Mouse (Mus musculus): Measurements from ENCODE around the gene Elmo2. TPM values are rescaled to one million over a fixed set of nuclear protein-coding genes. Genes with fewer than 3 reads are reported as not detected.

Elmo2 gene
- polyA plus RNA-seq, 1 experiment: 43.3 TPM

- Histone ChIP-seq H3K9ac (ENCODE audit: low read depth, poor library complexity, severe bottlenecking) (no peak overlapping the region), H3K27ac (ENCODE audit: insufficient read depth, low read length) (no peak overlapping the region), H3K4me1 (ENCODE audit: control insufficient read depth, insufficient read depth, low read length) (no peaks in the 10 kb centered on the region), H3K36me3 (ENCODE audit: control insufficient read depth, insufficient read depth, low read length, poor library complexity, severe bottlenecking) (no peaks in the 10 kb centered on the region; the same call in 1 of the 2 replicates), H3K9me3 (replicated peaks; ENCODE audit: control insufficient read depth, insufficient read depth, low read length, poor library complexity, severe bottlenecking) (no peaks in the 10 kb centered on the region), H3K27me3 (ENCODE audit: control insufficient read depth, insufficient read depth, low read length, poor library complexity, severe bottlenecking) (no peaks in the 10 kb centered on the region), H3K4me3 (ENCODE audit: low read depth, low read length) (no peak overlapping the region)
- TF ChIP-seq EP300 (IDR thresholded peaks at IDR 0.05; ENCODE audit: insufficient read depth, low read depth, low read length): no peak
- no peak for TF ChIP-seq POLR2A (IDR thresholded peaks at IDR 0.05; ENCODE audit: insufficient read depth, low read length)
- TF ChIP-seq CTCF (IDR thresholded peaks at IDR 0.05; ENCODE audit: low read depth, low read length): no peak
These were observed 18.5 kb downstream of the Elmo2 start for GRCm38 (mm10) chr2:165307801-165308200.

DNA sequence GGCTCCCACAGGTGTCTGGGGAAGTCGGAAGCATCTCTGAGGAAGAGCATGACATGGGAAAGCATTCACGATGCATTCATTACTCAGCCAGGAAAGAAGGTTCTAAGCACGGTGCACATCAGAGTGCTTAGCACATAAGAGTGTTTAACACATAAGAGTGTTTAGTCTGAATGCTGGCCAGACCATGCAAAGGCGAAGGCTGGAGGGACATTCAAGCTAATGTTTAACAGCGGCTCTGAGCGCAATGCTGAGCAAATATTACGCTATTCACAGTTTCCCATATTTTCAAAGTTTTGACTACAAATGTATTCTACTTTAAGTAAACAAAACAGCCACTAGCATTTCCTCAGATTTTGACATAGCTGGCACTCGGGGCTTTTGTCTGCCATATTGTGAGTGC lies 20.8 kb downstream of the Elmo2 start:
- Histone ChIP-seq H3K27me3 (ENCODE audit: control insufficient read depth, insufficient read depth, low read length, poor library complexity, severe bottlenecking) (no peaks in the 10 kb centered on the region), H3K27ac (ENCODE audit: insufficient read depth, low read length) (no peak overlapping the region), H3K36me3 (ENCODE audit: control insufficient read depth, insufficient read depth, low read length, poor library complexity, severe bottlenecking) (no peaks in the 10 kb centered on the region; the same call in 1 of the 2 replicates), H3K4me1 (ENCODE audit: control insufficient read depth, insufficient read depth, low read length) (no peaks in the 10 kb centered on the region), H3K9ac (ENCODE audit: low read depth, poor library complexity, severe bottlenecking) (no peak overlapping the region), H3K4me3 (ENCODE audit: low read depth, low read length) (no peak overlapping the region), H3K9me3 (replicated peaks; ENCODE audit: control insufficient read depth, insufficient read depth, low read length, poor library complexity, severe bottlenecking) (no peaks in the 10 kb centered on the region)
- no peak for TF ChIP-seq CTCF (IDR thresholded peaks at IDR 0.05; ENCODE audit: low read depth, low read length)
- no peak for TF ChIP-seq POLR2A (IDR thresholded peaks at IDR 0.05; ENCODE audit: insufficient read depth, low read length)
- TF ChIP-seq EP300 (IDR thresholded peaks at IDR 0.05; ENCODE audit: insufficient read depth, low read depth, low read length): no peak

DNA sequence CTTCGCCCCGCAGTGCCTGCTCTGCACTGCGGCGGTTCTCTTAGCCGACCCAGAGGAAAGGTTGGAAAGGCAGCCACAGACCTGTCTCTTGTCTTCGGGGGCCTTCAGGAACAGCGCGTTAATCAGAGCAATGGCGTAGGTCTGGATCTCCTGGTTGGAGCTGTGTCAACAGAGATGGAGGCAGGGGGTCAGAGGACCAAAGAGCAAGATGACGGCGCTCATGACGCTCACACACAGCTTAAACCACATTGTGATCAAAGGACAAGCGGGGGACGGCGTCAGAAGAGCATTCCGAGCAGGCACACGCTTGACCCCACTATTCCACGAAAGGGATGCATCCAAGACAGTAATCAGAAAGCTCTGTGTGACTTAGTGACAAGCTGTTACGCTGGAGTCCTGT lies 21.5 kb downstream of the Elmo2 start:
- no peaks in the 10 kb centered on the region for H3K27me3 ChIP-seq (ENCODE audit: control insufficient read depth, insufficient read depth, low read length, poor library complexity, severe bottlenecking)
- H3K9ac ChIP-seq (ENCODE audit: low read depth, poor library complexity, severe bottlenecking): no peak overlapping the region
- no peak for TF ChIP-seq EP300 (IDR thresholded peaks at IDR 0.05; ENCODE audit: insufficient read depth, low read depth, low read length)
- no peak for TF ChIP-seq POLR2A (IDR thresholded peaks at IDR 0.05; ENCODE audit: insufficient read depth, low read length)
- TF ChIP-seq CTCF (IDR thresholded peaks at IDR 0.05; ENCODE audit: low read depth, low read length): no peak
- H3K9me3 ChIP-seq (replicated peaks; ENCODE audit: control insufficient read depth, insufficient read depth, low read length, poor library complexity, severe bottlenecking): no peaks in the 10 kb centered on the region
- H3K4me3 ChIP-seq (ENCODE audit: low read depth, low read length): no peak overlapping the region
- no peaks in the 10 kb centered on the region for H3K4me1 ChIP-seq (ENCODE audit: control insufficient read depth, insufficient read depth, low read length)
- no peak overlapping the region for H3K27ac ChIP-seq (ENCODE audit: insufficient read depth, low read length)
- no peaks in the 10 kb centered on the region; the same call in 1 of the 2 replicates for H3K36me3 ChIP-seq (ENCODE audit: control insufficient read depth, insufficient read depth, low read length, poor library complexity, severe bottlenecking)

- H3K4me3 ChIP-seq (ENCODE audit: low read depth, low read length): no peak overlapping the region
- no peaks in the 10 kb centered on the region; the same call in 1 of the 2 replicates for H3K36me3 ChIP-seq (ENCODE audit: control insufficient read depth, insufficient read depth, low read length, poor library complexity, severe bottlenecking)
- no peaks in the 10 kb centered on the region for H3K9me3 ChIP-seq (replicated peaks; ENCODE audit: control insufficient read depth, insufficient read depth, low read length, poor library complexity, severe bottlenecking)
- TF ChIP-seq CTCF (IDR thresholded peaks at IDR 0.05; ENCODE audit: low read depth, low read length): no peak
- TF ChIP-seq POLR2A (IDR thresholded peaks at IDR 0.05; ENCODE audit: insufficient read depth, low read length): no peak
- TF ChIP-seq EP300 (IDR thresholded peaks at IDR 0.05; ENCODE audit: insufficient read depth, low read depth, low read length): no peak
- H3K27ac ChIP-seq (ENCODE audit: insufficient read depth, low read length): no peak overlapping the region
- H3K27me3 ChIP-seq (ENCODE audit: control insufficient read depth, insufficient read depth, low read length, poor library complexity, severe bottlenecking): no peaks in the 10 kb centered on the region
- no peaks in the 10 kb centered on the region for H3K4me1 ChIP-seq (ENCODE audit: control insufficient read depth, insufficient read depth, low read length)
- H3K9ac ChIP-seq (ENCODE audit: low read depth, poor library complexity, severe bottlenecking): no peak overlapping the region
These were observed 22.8 kb downstream of the Elmo2 start for GRCm38 (mm10) chr2:165303354-165304012.

DNA sequence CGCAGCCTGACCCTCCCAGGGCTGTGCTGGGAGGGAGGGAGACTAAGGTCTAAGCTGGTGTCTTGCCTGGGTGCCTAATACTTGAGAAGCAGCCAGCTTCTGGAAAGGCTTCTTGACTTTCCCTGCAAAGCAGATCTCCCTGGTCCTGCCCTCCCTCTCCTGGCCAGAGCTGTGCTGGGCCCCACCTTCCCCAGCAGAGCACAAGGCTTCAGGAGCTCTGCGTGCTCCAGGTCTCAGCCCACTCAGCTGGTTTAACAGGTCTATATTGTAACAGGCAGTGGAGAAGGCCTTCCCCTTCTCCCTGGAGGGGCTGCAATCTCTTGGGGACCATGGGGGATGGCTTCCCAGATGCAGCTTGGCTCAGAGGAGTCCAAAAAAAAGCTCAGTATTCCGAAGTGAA lies 24.9 kb downstream of the Elmo2 start:
- Histone ChIP-seq H3K9ac (ENCODE audit: low read depth, poor library complexity, severe bottlenecking) (no peak overlapping the region), H3K27me3 (ENCODE audit: control insufficient read depth, insufficient read depth, low read length, poor library complexity, severe bottlenecking) (no peaks in the 10 kb centered on the region), H3K9me3 (replicated peaks; ENCODE audit: control insufficient read depth, insufficient read depth, low read length, poor library complexity, severe bottlenecking) (no peaks in the 10 kb centered on the region), H3K36me3 (ENCODE audit: control insufficient read depth, insufficient read depth, low read length, poor library complexity, severe bottlenecking) (0 out of 2 replicates have a peak, but pooled peaks cover 3% of the 10 kb centered on the region), H3K27ac (ENCODE audit: insufficient read depth, low read length) (no peak overlapping the region), H3K4me1 (ENCODE audit: control insufficient read depth, insufficient read depth, low read length) (no peaks in the 10 kb centered on the region), H3K4me3 (ENCODE audit: low read depth, low read length) (no peak overlapping the region)
- TF ChIP-seq POLR2A (IDR thresholded peaks at IDR 0.05; ENCODE audit: insufficient read depth, low read length) (no peak), EP300 (IDR thresholded peaks at IDR 0.05; ENCODE audit: insufficient read depth, low read depth, low read length) (no peak), CTCF (IDR thresholded peaks at IDR 0.05; ENCODE audit: low read depth, low read length) (no peak)

DNA sequence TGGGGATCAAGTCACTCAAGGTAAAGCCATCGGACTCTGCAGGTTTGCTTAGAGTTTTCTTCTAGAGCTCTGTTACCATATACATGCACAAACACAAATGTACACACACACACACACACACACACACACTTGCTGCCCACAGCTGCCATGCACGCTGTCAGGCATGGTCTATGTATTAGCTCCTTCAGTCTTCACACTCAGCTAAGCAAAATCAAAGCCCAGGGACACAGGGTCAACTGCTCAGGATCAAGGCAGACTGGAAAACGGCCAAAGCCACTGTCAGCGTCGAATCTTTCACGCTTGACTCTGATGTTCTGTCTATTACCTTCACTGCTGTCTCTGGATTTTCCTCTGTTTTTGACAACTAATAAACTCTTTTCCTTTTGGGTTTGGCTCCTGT lies 25.4 kb downstream of the Elmo2 start:
- H3K9me3 ChIP-seq (replicated peaks; ENCODE audit: control insufficient read depth, insufficient read depth, low read length, poor library complexity, severe bottlenecking): no peaks in the 10 kb centered on the region
- no peak overlapping the region for H3K9ac ChIP-seq (ENCODE audit: low read depth, poor library complexity, severe bottlenecking)

More for the DNA sequence above, 25.4 kb downstream of the Elmo2 start:
- TF ChIP-seq EP300 (IDR thresholded peaks at IDR 0.05; ENCODE audit: insufficient read depth, low read depth, low read length): no peak
- Histone ChIP-seq H3K4me3 (ENCODE audit: low read depth, low read length) (no peak overlapping the region), H3K27ac (ENCODE audit: insufficient read depth, low read length) (no peak overlapping the region), H3K36me3 (ENCODE audit: control insufficient read depth, insufficient read depth, low read length, poor library complexity, severe bottlenecking) (0 out of 2 replicates have a peak, but pooled peaks cover 3% of the 10 kb centered on the region), H3K4me1 (ENCODE audit: control insufficient read depth, insufficient read depth, low read length) (no peaks in the 10 kb centered on the region), H3K27me3 (ENCODE audit: control insufficient read depth, insufficient read depth, low read length, poor library complexity, severe bottlenecking) (no peaks in the 10 kb centered on the region)

Data from ES-Bruce4 (cell line).